9 mouse cellular contexts compared by ENCODE assay signal in the genomic region with DNA sequence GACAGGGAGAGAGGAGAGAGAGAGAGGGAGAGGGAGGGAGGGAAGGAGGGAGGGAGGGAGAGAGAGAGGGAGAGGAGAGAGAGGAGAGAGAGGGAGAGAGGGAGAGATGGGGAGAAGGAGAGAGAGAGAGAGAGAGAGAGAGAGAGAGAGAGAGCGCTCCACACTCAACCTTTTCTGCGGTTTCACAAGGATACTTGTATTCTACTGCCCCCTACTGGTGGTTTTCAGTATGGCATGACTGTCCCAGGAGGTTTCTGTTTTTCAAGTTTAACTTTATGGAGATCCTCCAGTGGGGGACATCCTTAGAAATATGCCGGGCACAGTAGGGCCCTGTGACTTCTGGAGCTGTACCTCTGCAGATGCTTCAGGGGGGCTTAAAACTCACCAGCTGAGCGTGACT. TPM values are rescaled to one million over a fixed set of nuclear protein-coding genes. Genes with fewer than 3 reads are reported as not detected.
DNase-seq lines count a peak whose midpoint lies in the region; ATAC-seq lines count a peak whose summit lies in the region.
"Had no signal": no experiment of that assay in that cellular context is flagged by ENCODE, and none has a peak within 500 bp of the region (broad histone marks: within the 10 kb centered on the region; RNA-seq: fewer than 3 reads in every experiment).

No protein-coding gene starts in this region.

- DNase-seq in gastrocnemius, adult 18-20 months (ENCODE audit: low spot score) = peak; percentile 34
- no peak for DNase-seq in gastrocnemius, adult 8-10 months (ENCODE audit: low spot score in 2 of 2)
- DNase-seq in urinary bladder, postnatal 25 days (ENCODE audit: low spot score) = peak; percentile 49
- DNase-seq in urinary bladder, adult 18-20 months (ENCODE audit: low spot score in 2 of 2) = no peak
- peak; percentile 59 for DNase-seq in embryonic facial prominence, embryonic 14.5 days (ENCODE audit: low spot score)
- DNase-seq in layer of hippocampus, adult 9-10 months (ENCODE audit: low spot score) = peak; percentile 16
- DNase-seq in thymus, postnatal 14 days = peak; percentile 80

- no peak overlapping the region for H3K4me2 ChIP-seq in embryonic facial prominence, embryonic 14.5 days (ENCODE audit: low read depth, low read length)
- H3K4me2 ChIP-seq: limb, embryonic 13.5 days had no signal

- WGBS in embryonic facial prominence, embryonic 14.5 days = 17% methylated on average over 4 of the region's 4 CpGs

- no peaks in the 10 kb centered on the region for H3K27me3 ChIP-seq in embryonic facial prominence, embryonic 14.5 days (replicated peaks; ENCODE audit: control insufficient read depth, insufficient read depth, low read length)
- peaks cover 43% of the 10 kb centered on the region for H3K27me3 ChIP-seq in megakaryocyte, embryonic 14.5 days (replicated peaks)

- no peak for ATAC-seq in embryonic facial prominence, embryonic 14.5 days (ENCODE audit: low read depth)

- H3K9me3 ChIP-seq in embryonic facial prominence, embryonic 14.5 days (ENCODE audit: control insufficient read depth, low read length) = peaks cover 4% of the 10 kb centered on the region; the same call in 1 of the 2 replicates
- peaks cover 16% of the 10 kb centered on the region for H3K9me3 ChIP-seq in megakaryocyte, embryonic 14.5 days

- no peaks in the 10 kb centered on the region for H3K36me3 ChIP-seq in embryonic facial prominence, embryonic 14.5 days (ENCODE audit: control insufficient read depth, insufficient read depth, low read length)
- H3K36me3 ChIP-seq in megakaryocyte, embryonic 14.5 days (replicated peaks; ENCODE audit: low read length) = no peaks in the 10 kb centered on the region
- H3K36me3 ChIP-seq: limb, embryonic 13.5 days had no signal

- H3K4me1 ChIP-seq in embryonic facial prominence, embryonic 14.5 days (ENCODE audit: control insufficient read depth, insufficient read depth, low read length) = no peaks in the 10 kb centered on the region
- H3K4me1 ChIP-seq in megakaryocyte, embryonic 14.5 days = peaks cover 18% of the 10 kb centered on the region
- H3K4me1 ChIP-seq: limb, embryonic 13.5 days had no signal

- H3K4me3 ChIP-seq in embryonic facial prominence, embryonic 14.5 days (ENCODE audit: low read depth, low read length) = no peak overlapping the region
- peak overlapping the region; percentile 82 for H3K4me3 ChIP-seq in megakaryocyte, embryonic 14.5 days (replicated peaks)
- H3K4me3 ChIP-seq: limb, embryonic 13.5 days had no signal

- no peak overlapping the region for H3K27ac ChIP-seq in embryonic facial prominence, embryonic 14.5 days (replicated peaks; ENCODE audit: low read depth, low read length)
- H3K27ac ChIP-seq: limb, embryonic 13.5 days had no signal

- no peak overlapping the region for H3K9ac ChIP-seq in embryonic facial prominence, embryonic 14.5 days (ENCODE audit: low read depth, low read length)
- H3K9ac ChIP-seq: limb, embryonic 13.5 days had no signal

RNA-seq across cellular contexts. Expression of a gene that starts 28.8 kb away (rescaled TPM):
- total RNA-seq in gastrocnemius, adult 18-20 months (2021) = not detected
- total RNA-seq in gastrocnemius, adult 8-10 months (2022) = not detected
- polyA plus RNA-seq in embryonic facial prominence, embryonic 14.5 days (2014; fragmentation: Nextera tagmentation; extraction: Ambion mirVana) = 6.8 and 10.9 TPM in 2 replicates
- polyA plus RNA-seq in megakaryocyte, embryonic 14.5 days (2012; ENCODE audit: insufficient read depth, low replicate concordance) = not detected in 2 replicates

Comparison
In these comparisons a context has a peak if more than half of its experiments do, and no peak if none do; other contexts are left out.
1. DNase-seq: peak in gastrocnemius, adult 18-20 months (single experiment), urinary bladder, postnatal 25 days (single experiment), embryonic facial prominence, embryonic 14.5 days (single experiment), layer of hippocampus, adult 9-10 months (single experiment) and thymus, postnatal 14 days (single experiment); none in gastrocnemius, adult 8-10 months (0 of 2) and urinary bladder, adult 18-20 months (0 of 2).